Mouse (Mus musculus) lung, adult 2 months (tissue): ENCODE measurements at regions not wholly inside any gene's neighbourhood (a gene's known extent, or its start where the extent isn't known, plus 50 kb on each side); places are given as distances from the start of the nearest gene placed in this dataset.
"Not testable (repeated sequence)": the region's sequence is repeated elsewhere in the genome, so short reads cannot be mapped to it uniquely, and the experiment has no call there.

Experiments
- DNase-seq: peaks from one replicate; pipeline ENCODE4 v3.0.0; 2022
- H3K4me1 ChIP-seq: fragments of 200-500 bp; 2 replicates; pipeline ENCODE4 v1.6.1; 2011; ENCODE audit warnings: low read length; ENCODE audit not compliant: control insufficient read depth, insufficient read depth
- H3K4me3 ChIP-seq: fragments of 200-500 bp; replicated peaks from 2 replicates; pipeline ENCODE3; 2011; ENCODE audit warnings: low read depth, mild to moderate bottlenecking, control low read depth, low read length; ENCODE audit errors: extremely low read depth
- CTCF ChIP-seq: fragments of 200-500 bp; IDR thresholded peaks from 2 replicates; pipeline ENCODE4 v1.5.1; 2011; ENCODE audit warnings: mild to moderate bottlenecking, low read length, control low read depth; ENCODE audit not compliant: insufficient read depth
- POLR2A ChIP-seq: fragments of 200-500 bp; IDR thresholded peaks from 2 replicates; pipeline ENCODE4 v1.6.1; 2011; ENCODE audit warnings: low read depth, mild to moderate bottlenecking, control low read depth, low read length, borderline replicate concordance; ENCODE audit errors: extremely low read depth
- WGBS: fragments of 180-500 bp; shearing (Covaris S2); methylation state at CpG from one replicate; pipeline ENCODE4 v1.1.7; 2018; 5-methylcytosine and 5-hydroxymethylcytosine counted together

GRCm38 (mm10) chr17:94866630-94867029 lies 116.8 kb upstream of the Mettl4 start:
- Histone ChIP-seq H3K4me3 (no peak overlapping the region), H3K4me1 (no peaks in the 10 kb centered on the region)
- TF ChIP-seq POLR2A (no peak), CTCF (no peak)
- no peak for DNase-seq
- 100% methylated on average over 1 of the region's 1 CpGs for WGBS

- peak; percentile 71; the same call in 1 of the 2 replicates for TF ChIP-seq POLR2A
- peak overlapping the region; percentile 86 for H3K4me3 ChIP-seq
- H3K4me1 ChIP-seq = not testable (repeated sequence)
- peak; percentile 77 for DNase-seq
- 10% methylated on average over 21 of the region's 21 CpGs for WGBS
These were observed 114.9 kb upstream of the Mettl4 start for GRCm38 (mm10) chr17:94864531-94865318.

- 82% methylated on average over 4 of the region's 4 CpGs for WGBS
- DNase-seq, H3K4me3 ChIP-seq, H3K4me1 ChIP-seq: not testable (repeated sequence)
These were observed 104.9 kb upstream of the Mettl4 start for GRCm38 (mm10) chr17:94854698-94855097.

GRCm38 (mm10) chr17:94834446-94835117 lies 84.8 kb upstream of the Mettl4 start:
- peaks cover 2% of the 10 kb centered on the region; the same call in 1 of the 2 replicates for H3K4me1 ChIP-seq
- peak overlapping the region; percentile 84 for H3K4me3 ChIP-seq
- DNase-seq = peak; percentile 77
- WGBS = 1% methylated on average over 20 of the region's 20 CpGs
- TF ChIP-seq CTCF (no peak), POLR2A (peak; percentile 58; the same call in 1 of the 2 replicates)

GRCm38 (mm10) chr17:94834067-94834445 lies 84.2 kb upstream of the Mettl4 start:
- peak overlapping the region; percentile 84 for H3K4me3 ChIP-seq
- not testable (repeated sequence) for H3K4me1 ChIP-seq, DNase-seq
- WGBS = 4% methylated on average over 9 of the region's 9 CpGs

GRCm38 (mm10) chr17:94826415-94826814 lies 76.6 kb upstream of the Mettl4 start:
- H3K4me3 ChIP-seq, H3K4me1 ChIP-seq, DNase-seq: not testable (repeated sequence)
- 95% methylated on average over 1 of the region's 1 CpGs for WGBS

- no peak for TF ChIP-seq CTCF
- no peak for TF ChIP-seq POLR2A
- no peaks in the 10 kb centered on the region for H3K4me1 ChIP-seq
- no peak overlapping the region for H3K4me3 ChIP-seq
- DNase-seq = no peak
These were observed 58.9 kb upstream of the Mettl4 start for GRCm38 (mm10) chr17:94808758-94809157.
